Mouse (Mus musculus): ENCODE data around the gene Prrg4. TPM values are rescaled to one million over a fixed set of nuclear protein-coding genes. Genes with fewer than 3 reads are reported as not detected.
"Not testable (repeated sequence)": the region's sequence is repeated elsewhere in the genome, so short reads cannot be mapped to it uniquely, and the experiment has no call there.

Gene Prrg4
- polyA plus RNA-seq (2015; fragmentation: Nextera tagmentation; extraction: Ambion mirVana), result 0.99 and 1.0 TPM in 2 replicates

DNA sequence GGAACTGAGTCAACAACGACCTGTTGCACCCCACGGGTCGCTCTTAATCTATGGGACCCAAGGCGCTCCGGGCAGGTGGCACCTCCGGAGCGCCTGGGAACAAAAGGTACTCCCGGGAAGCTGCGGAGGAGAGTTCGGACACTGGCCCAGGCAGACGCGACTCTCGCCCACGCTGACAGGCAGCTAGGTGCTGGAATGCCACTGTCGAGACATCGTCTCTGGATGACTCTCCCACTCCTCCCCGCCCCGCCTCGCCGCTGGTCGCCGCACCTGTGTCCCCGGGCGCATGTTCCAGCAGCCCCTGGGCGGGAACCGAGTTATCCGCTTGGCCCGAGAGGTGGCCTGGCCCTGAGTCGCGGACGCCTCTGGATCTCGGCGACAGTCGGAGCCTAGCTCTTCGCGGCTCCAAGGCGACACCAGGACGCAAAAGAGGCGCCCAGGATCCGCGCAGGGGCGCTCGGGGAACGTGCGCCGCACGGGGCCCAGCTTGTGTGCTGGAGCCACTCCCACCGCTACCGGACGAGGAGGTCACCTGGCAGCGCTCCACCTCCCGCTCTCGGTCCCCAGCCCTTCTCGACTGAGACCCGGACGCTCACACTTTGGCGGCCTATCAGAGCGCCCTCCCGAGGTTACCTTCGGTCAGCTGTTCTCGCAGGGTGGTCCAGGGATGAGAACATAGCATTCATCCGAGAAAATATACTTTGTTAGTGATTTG is at the start of gene Prrg4:
Gene Prrg4, minus strand, starts transcription at position 601 of the 715 bp plus-strand sequence.
- H3K4me3 ChIP-seq, result peak within 1 kb of the TSS; percentile 68
- H3K9me3 ChIP-seq, result no peaks in the 10 kb centered on the region
- peak; percentile 58; the same call in 1 of the 2 replicates for ATAC-seq (ENCODE audit: extremely low read depth, insufficient number of reproducible peaks, low FRiP score, low TSS enrichment)
- H3K4me1 ChIP-seq, result peaks cover 12% of the 10 kb centered on the region; the same call in 1 of the 2 replicates
- H3K36me3 ChIP-seq, result no peaks in the 10 kb centered on the region
- H3K4me2 ChIP-seq, result peak within 1 kb of the TSS; percentile 99
- WGBS, result under 1% methylated on average over 62 of the region's 62 CpGs
- H3K27me3 ChIP-seq (replicated peaks), result peaks cover 33% of the 10 kb centered on the region
- H3K9ac ChIP-seq, result peak within 1 kb of the TSS; percentile 82
- H3K27ac ChIP-seq (replicated peaks), result no peak within 1 kb of the TSS

DNA sequence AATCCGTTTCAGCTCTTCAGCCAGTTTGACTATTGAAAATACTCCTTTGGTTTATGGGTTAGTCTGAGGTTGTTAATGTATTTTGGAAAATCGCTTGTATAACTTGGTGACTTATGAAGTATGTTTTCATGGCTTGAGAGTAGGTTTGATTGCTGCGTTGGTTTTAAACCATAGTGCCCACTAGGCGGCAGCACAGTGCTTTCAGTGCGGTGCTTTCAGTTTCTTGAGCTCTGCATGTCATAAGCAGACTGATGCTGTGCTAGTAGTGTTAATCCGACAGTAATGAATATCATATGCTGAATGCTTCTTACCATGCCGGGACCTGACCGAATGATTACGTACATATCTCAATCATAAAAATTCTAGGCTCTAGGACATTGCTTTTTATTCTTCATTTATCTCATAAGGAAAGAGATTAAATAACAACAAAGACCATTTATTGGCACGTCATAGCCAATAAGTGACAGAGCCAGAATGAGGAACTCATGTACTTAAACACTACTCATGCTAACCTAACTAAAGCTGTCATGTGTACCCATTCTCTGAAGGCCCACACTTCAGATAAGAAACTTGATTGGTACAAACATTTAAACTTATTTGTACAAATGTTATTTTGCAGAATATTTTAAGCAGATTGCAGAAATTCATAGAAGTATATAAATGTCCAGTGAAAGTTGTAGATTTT is 38.3 kb upstream of the Prrg4 start:
- ATAC-seq (ENCODE audit: extremely low read depth, insufficient number of reproducible peaks, low FRiP score, low TSS enrichment), result no peak
- Histone ChIP-seq H3K4me2 (no peak overlapping the region), H3K4me3 (no peak overlapping the region), H3K27ac (replicated peaks) (no peak overlapping the region), H3K9ac (no peak overlapping the region), H3K9me3 (no peaks in the 10 kb centered on the region), H3K4me1 (no peaks in the 10 kb centered on the region), H3K27me3 (replicated peaks) (no peaks in the 10 kb centered on the region), H3K36me3 (no peaks in the 10 kb centered on the region)
- 19% methylated on average over 10 of the region's 10 CpGs for WGBS

DNA sequence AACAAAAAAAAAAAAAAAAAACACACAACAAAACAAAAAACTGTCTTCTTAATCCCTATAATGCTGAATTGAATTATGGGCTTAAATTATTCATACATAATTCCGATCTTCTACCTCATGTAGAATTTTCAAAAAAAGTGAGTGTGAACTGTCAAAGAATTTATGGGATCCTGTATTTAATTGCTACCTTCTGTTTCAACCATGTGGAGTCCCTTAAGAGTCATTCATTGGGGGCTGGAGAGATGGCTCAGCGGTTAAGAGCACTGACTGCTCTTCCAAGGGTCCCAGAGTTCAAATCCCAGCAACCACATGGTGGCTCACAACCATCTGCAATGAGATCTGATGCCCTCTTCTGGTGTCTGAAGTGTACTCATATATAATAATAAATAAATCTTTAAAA is 37.7 kb upstream of the Prrg4 start:
- H3K36me3 ChIP-seq; H3K4me2 ChIP-seq; H3K4me1 ChIP-seq; ATAC-seq (ENCODE audit: extremely low read depth, insufficient number of reproducible peaks, low FRiP score, low TSS enrichment); H3K27me3 ChIP-seq (replicated peaks); H3K27ac ChIP-seq (replicated peaks); H3K9ac ChIP-seq; H3K9me3 ChIP-seq; H3K4me3 ChIP-seq: not testable (repeated sequence)
- 55% methylated on average over 2 of the region's 2 CpGs for WGBS

DNA sequence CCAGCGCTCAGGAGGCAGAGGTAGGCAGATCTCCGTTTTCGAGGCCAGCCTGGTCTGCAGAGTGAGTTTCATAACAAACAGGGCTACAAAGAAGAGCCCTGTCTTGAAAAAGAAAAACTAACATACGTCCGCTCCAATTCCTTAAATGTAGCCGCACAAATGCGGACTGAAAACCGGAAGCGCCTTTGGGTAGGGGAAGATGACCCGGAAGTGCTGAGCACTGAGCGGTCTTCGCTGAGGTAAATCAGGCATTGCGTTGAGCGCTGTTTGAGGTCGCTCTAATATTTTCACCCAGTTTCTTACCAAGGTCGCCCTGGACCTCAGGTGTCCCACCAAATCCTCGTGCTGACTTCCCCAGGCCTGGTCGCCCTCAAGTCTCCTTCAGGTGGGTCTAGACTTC is 36.4 kb upstream of the Prrg4 start:
- Histone ChIP-seq H3K4me2 (no peak overlapping the region), H3K9ac (no peak overlapping the region), H3K27me3 (replicated peaks) (no peaks in the 10 kb centered on the region), H3K4me3 (no peak overlapping the region), H3K36me3 (no peaks in the 10 kb centered on the region), H3K9me3 (no peaks in the 10 kb centered on the region), H3K27ac (replicated peaks) (no peak overlapping the region), H3K4me1 (no peaks in the 10 kb centered on the region)
- no peak for ATAC-seq (ENCODE audit: extremely low read depth, insufficient number of reproducible peaks, low FRiP score, low TSS enrichment)
- WGBS, result 83% methylated on average over 18 of the region's 18 CpGs

DNA sequence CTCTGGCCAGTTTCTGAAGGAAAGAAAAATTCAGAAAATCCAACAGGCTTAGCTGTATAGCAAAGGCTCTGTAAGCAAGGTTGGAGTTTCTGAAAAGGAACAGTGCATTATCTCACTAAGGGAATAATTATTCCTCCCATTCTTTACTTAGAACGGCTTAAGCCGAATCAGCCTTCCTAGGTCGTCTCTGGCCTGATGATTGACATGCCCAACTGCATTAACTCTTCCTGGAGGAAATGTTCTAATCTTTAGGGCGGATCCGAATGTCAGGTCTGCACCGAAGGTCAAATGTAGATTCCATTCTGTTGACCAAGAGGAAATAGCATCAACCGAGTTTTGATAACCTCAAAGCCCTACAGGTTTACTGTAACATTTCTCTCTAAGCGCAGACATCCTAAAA is 29.1 kb upstream of the Prrg4 start:
- peaks cover 6% of the 10 kb centered on the region; the same call in 1 of the 2 replicates for H3K9me3 ChIP-seq
- no peak overlapping the region for H3K4me2 ChIP-seq
- H3K27me3 ChIP-seq (replicated peaks), result no peaks in the 10 kb centered on the region
- WGBS, result 60% methylated on average over 8 of the region's 8 CpGs
- no peak overlapping the region for H3K4me3 ChIP-seq
- ATAC-seq (ENCODE audit: extremely low read depth, insufficient number of reproducible peaks, low FRiP score, low TSS enrichment), result no peak
- no peak overlapping the region for H3K9ac ChIP-seq
- H3K36me3 ChIP-seq, result no peaks in the 10 kb centered on the region
- no peaks in the 10 kb centered on the region for H3K4me1 ChIP-seq
- no peak overlapping the region for H3K27ac ChIP-seq (replicated peaks)

DNA sequence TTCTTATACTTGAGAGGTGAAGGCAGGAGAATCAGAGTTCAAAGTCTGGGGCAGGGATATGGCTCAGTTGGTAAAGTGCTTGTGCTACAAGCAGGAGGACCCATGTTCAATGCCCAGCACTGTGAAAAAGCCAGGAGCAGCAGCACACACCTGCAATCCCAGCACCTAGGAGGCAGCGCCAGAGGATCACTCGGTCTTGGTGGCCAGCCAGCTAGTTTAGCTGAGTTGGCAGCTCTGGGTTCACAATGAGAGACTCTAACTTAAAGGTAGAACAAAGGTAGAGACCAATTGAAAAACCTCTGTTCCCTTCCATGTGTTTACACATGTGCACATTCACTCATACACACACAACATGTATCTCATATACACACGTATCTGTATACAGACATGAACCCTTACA is 19.4 kb upstream of the Prrg4 start:
- Histone ChIP-seq H3K4me1 (no peaks in the 10 kb centered on the region), H3K36me3 (no peaks in the 10 kb centered on the region), H3K4me2 (no peak overlapping the region), H3K4me3 (no peak overlapping the region), H3K27me3 (replicated peaks) (no peaks in the 10 kb centered on the region), H3K9ac (no peak overlapping the region), H3K27ac (replicated peaks) (no peak overlapping the region), H3K9me3 (no peaks in the 10 kb centered on the region)
- 72% methylated on average over 3 of the region's 3 CpGs for WGBS
- no peak for ATAC-seq (ENCODE audit: extremely low read depth, insufficient number of reproducible peaks, low FRiP score, low TSS enrichment)

DNA sequence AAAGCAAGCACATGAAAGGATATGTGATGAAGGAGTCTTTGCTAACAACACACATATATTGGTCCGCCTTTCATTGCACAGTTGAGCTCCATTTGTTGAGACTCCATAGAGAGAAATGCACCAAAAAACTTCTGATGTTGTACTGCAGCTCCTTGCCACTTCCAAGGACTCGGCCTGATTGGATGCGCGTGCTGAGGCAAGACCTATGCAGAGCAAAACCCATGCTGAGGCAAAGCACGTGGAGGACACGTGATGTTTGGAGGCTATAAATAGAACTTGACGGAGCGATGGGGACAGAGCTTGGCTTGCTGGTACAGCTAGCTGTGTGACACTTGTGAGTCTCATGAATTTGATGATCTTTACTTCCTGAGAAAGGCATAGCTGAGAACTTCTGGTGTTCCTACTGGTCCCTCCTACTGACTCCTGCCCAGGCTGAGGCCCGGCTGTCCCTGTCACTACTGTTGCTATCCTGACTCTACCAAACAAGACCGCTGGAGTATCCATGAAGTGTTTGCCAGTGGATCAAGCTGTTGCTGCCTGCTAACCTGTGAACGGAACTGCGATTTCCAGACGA is 17.7 kb upstream of the Prrg4 start, which contains the start of gene Ccdc73:
Gene Ccdc73, plus strand, starts transcription at position 524 of the 574 bp plus-strand sequence.
- ATAC-seq (ENCODE audit: extremely low read depth, insufficient number of reproducible peaks, low FRiP score, low TSS enrichment), result no peak
- H3K4me1 ChIP-seq, result no peaks in the 10 kb centered on the region

DNA sequence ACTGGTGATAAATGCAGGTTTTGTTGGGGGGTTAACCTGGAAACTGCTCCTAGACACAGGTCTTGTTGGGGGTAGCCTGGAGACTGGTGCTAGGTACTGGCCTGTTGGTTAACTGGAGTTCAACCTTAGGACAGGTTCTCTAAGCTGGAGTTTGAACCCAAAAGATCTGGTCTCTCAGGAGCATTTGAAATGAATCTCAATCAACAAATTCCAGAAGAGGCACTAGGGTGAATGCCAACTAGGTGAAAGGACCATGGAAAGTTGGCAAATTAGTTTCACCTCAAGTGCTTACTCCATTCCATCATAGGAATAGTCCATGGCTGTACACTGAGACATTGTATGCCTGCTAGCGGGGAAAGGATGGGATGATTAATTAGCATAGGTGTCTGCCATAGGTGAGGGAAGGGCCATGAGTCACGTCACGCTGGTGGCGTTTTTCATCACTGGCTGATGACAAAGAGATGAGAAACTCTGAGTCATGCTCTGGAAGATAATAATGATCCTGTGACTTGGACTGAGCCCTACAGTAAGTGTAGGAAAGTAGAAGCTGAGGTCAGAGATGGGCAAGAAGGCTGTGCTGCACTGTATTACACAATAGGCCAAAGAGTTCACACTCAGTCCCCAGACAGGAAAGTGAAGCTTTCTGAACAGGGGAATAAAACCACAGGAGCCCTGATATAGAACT is 14.6 kb upstream of the Prrg4 start:
- no peak for ATAC-seq (ENCODE audit: extremely low read depth, insufficient number of reproducible peaks, low FRiP score, low TSS enrichment)
- H3K4me3 ChIP-seq, result no peak overlapping the region
- H3K27me3 ChIP-seq (replicated peaks), result no peaks in the 10 kb centered on the region
- no peaks in the 10 kb centered on the region for H3K4me1 ChIP-seq
- H3K27ac ChIP-seq (replicated peaks), result no peak overlapping the region
- no peak overlapping the region for H3K4me2 ChIP-seq
- no peaks in the 10 kb centered on the region for H3K36me3 ChIP-seq
- WGBS, result 66% methylated on average over 4 of the region's 4 CpGs
- no peaks in the 10 kb centered on the region for H3K9me3 ChIP-seq
- no peak overlapping the region for H3K9ac ChIP-seq

More for the DNA sequence above, 17.7 kb upstream of the Prrg4 start, which contains the start of gene Ccdc73:
- WGBS, result 58% methylated on average over 13 of the region's 13 CpGs
- no peak within 1 kb of the TSS for H3K4me2 ChIP-seq
- H3K36me3 ChIP-seq, result no peaks in the 10 kb centered on the region
- no peak within 1 kb of the TSS for H3K4me3 ChIP-seq
- no peaks in the 10 kb centered on the region for H3K27me3 ChIP-seq (replicated peaks)
- no peak within 1 kb of the TSS for H3K27ac ChIP-seq (replicated peaks)
- no peak within 1 kb of the TSS for H3K9ac ChIP-seq
- H3K9me3 ChIP-seq, result no peaks in the 10 kb centered on the region

DNA sequence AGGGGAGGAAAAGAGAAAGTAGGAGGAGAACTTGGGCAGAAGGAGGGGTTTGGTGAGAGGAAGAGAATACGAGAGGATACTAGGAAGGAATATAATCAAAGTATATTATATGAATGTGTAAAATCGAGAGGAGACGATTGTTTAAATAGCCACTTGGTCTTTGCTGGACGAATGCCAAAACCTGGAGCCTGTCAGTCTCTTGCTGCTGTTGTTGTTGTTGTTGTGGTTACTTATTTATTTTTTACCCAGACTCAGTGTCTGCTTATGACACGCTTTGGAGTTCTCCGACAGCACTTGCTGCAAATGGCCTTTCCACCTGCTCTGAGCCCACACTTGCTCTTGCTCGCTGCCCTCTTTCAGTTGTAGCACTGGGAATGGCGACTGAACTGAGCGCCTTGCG is 10.8 kb upstream of the Prrg4 start:
- ATAC-seq (ENCODE audit: extremely low read depth, insufficient number of reproducible peaks, low FRiP score, low TSS enrichment), result no peak
- no peaks in the 10 kb centered on the region for H3K36me3 ChIP-seq
- no peak overlapping the region for H3K4me3 ChIP-seq
- H3K4me2 ChIP-seq, result no peak overlapping the region
- H3K4me1 ChIP-seq, result no peaks in the 10 kb centered on the region
- no peaks in the 10 kb centered on the region for H3K9me3 ChIP-seq
- WGBS, result 77% methylated on average over 10 of the region's 10 CpGs
- H3K9ac ChIP-seq, result no peak overlapping the region
- no peak overlapping the region for H3K27ac ChIP-seq (replicated peaks)
- no peaks in the 10 kb centered on the region for H3K27me3 ChIP-seq (replicated peaks)

DNA sequence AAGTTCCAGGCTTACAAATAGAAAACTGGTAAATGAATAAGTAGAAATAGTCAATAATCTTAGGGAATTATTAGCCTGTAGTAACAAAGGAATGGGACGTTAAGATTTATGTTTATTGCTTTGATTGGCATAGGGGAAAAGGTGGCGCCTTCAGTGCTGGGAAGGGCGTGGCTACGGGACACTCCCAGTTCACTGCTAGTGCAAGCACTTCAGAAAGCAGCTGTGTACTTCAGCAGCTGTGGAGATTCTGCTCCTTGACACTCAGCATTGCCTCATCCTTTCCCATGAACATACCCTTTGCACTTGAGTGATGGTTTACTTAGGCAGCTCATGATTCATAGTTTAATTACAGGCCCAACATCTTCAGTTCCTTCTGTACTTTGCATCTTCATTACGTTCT is 9.4 kb upstream of the Prrg4 start:
- Histone ChIP-seq H3K9me3 (no peaks in the 10 kb centered on the region), H3K27ac (replicated peaks) (no peak overlapping the region), H3K4me1 (no peaks in the 10 kb centered on the region), H3K4me2 (no peak overlapping the region), H3K9ac (no peak overlapping the region), H3K27me3 (replicated peaks) (no peaks in the 10 kb centered on the region), H3K4me3 (no peak overlapping the region), H3K36me3 (no peaks in the 10 kb centered on the region)
- no peak for ATAC-seq (ENCODE audit: extremely low read depth, insufficient number of reproducible peaks, low FRiP score, low TSS enrichment)
- WGBS, result 78% methylated on average over 5 of the region's 5 CpGs

DNA sequence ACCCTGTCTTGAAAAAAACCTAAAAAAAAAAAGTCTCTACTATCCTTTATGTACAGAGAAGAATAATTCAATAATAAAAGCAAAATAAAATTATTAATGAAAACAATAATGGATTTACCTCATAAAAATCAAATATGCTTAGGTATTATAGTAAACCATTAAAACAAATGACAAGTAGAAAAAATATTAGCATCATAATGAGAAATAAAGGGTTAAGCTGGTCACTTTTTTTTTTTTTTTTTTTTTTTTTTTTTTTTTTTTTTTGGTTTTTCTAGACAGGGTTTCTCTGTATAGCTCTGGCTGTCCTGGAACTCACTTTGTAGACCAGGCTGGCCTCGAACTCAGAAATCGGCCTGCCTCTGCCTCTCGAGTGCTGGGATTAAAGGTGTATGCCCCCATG is 8.4 kb upstream of the Prrg4 start:
- H3K9me3 ChIP-seq; ATAC-seq (ENCODE audit: extremely low read depth, insufficient number of reproducible peaks, low FRiP score, low TSS enrichment); H3K27me3 ChIP-seq (replicated peaks); H3K4me3 ChIP-seq; H3K4me1 ChIP-seq; H3K4me2 ChIP-seq; H3K27ac ChIP-seq (replicated peaks); H3K36me3 ChIP-seq; H3K9ac ChIP-seq: not testable (repeated sequence)
- 69% methylated on average over 3 of the region's 3 CpGs for WGBS
